Mouse (Mus musculus): ENCODE measurements around the gene Trnp1.

- TF ChIP-seq CTCF (IDR thresholded peaks at IDR 0.05; ENCODE audit: insufficient read depth, low read length) (no peak), POLR2A (IDR thresholded peaks at IDR 0.05; ENCODE audit: borderline replicate concordance, extremely low read depth, low read depth, low read length) (no peak)
These were observed 52.6 kb downstream of the Trnp1 start for GRCm38 (mm10) chr4:133445727-133446126.
